Mouse (Mus musculus): ENCODE measurements around the gene Pbld2. TPM values are rescaled to one million over a fixed set of nuclear protein-coding genes. Genes with fewer than 3 reads are reported as not detected.

The Pbld2 gene
- polyA plus RNA-seq (2016; fragmentation: Nextera tagmentation; extraction: Ambion mirVana), result 0.68 and 0.78 TPM in 2 replicates

GRCm38 (mm10) chr10:63023749-63024579, at the start of gene Pbld2, which contains the start of gene Hnrnph3:
TSS of gene Pbld2 (plus strand) at chr10:63024315.
TSS of gene Hnrnph3 (minus strand) at chr10:63024217.
- Histone ChIP-seq H3K27ac (ENCODE audit: poor library complexity, severe bottlenecking) (peak within 1 kb of the TSS; percentile 98), H3K9me3 (replicated peaks) (no peaks in the 10 kb centered on the region), H3K36me3 (no peaks in the 10 kb centered on the region), H3K9ac (peak within 1 kb of the TSS; percentile 98), H3K4me1 (replicated peaks) (peaks cover 19% of the 10 kb centered on the region), H3K4me2 (peak within 1 kb of the TSS; percentile 71), H3K4me3 (peak within 1 kb of the TSS; percentile 77), H3K27me3 (replicated peaks) (no peaks in the 10 kb centered on the region)
- WGBS, result under 1% methylated on average over 66 of the region's 69 CpGs
- peak; percentile 97 for ATAC-seq (ENCODE audit: insufficient number of reproducible peaks, low FRiP score)

GRCm38 (mm10) chr10:62979667-62980038, 44.5 kb upstream of the Pbld2 start:
- Histone ChIP-seq H3K27me3 (replicated peaks) (no peaks in the 10 kb centered on the region), H3K4me1 (replicated peaks) (peaks cover 10% of the 10 kb centered on the region; the same call in 1 of the 2 replicates), H3K4me3 (peak overlapping the region; percentile 78), H3K27ac (ENCODE audit: poor library complexity, severe bottlenecking) (no peak overlapping the region), H3K36me3 (peaks cover 25% of the 10 kb centered on the region), H3K4me2 (peak overlapping the region; percentile 69), H3K9ac (peak overlapping the region; percentile 72; the same call in 1 of the 2 replicates), H3K9me3 (replicated peaks) (no peaks in the 10 kb centered on the region)
- WGBS, result 12% methylated on average over 10 of the region's 10 CpGs
- no peak for ATAC-seq (ENCODE audit: insufficient number of reproducible peaks, low FRiP score)

- H3K9me3 ChIP-seq (replicated peaks), result no peaks in the 10 kb centered on the region
- under 1% methylated on average over 68 of the region's 77 CpGs for WGBS
- peaks cover 10% of the 10 kb centered on the region; the same call in 1 of the 2 replicates for H3K4me1 ChIP-seq (replicated peaks)
- peak within 1 kb of the TSS; percentile 69 for H3K4me2 ChIP-seq
- H3K36me3 ChIP-seq, result peaks cover 31% of the 10 kb centered on the region
- peak; percentile 89 for ATAC-seq (ENCODE audit: insufficient number of reproducible peaks, low FRiP score)
- no peaks in the 10 kb centered on the region for H3K27me3 ChIP-seq (replicated peaks)
- H3K4me3 ChIP-seq, result peak within 1 kb of the TSS; percentile 78
- H3K27ac ChIP-seq (ENCODE audit: poor library complexity, severe bottlenecking), result peak within 1 kb of the TSS; percentile 34; the same call in 1 of the 2 replicates
- H3K9ac ChIP-seq, result peak within 1 kb of the TSS; percentile 72
These were observed 43.8 kb upstream of the Pbld2 start, which contains the start of gene Rufy2 for GRCm38 (mm10) chr10:62980039-62980954. TSS of gene Rufy2 (plus strand) at chr10:62980223.

- 93% methylated on average over 11 of the region's 11 CpGs for WGBS
- H3K36me3 ChIP-seq, result peaks cover 54% of the 10 kb centered on the region
These were observed 40.0 kb upstream of the Pbld2 start for GRCm38 (mm10) chr10:62984072-62984471.

GRCm38 (mm10) chr10:62984495-62984894, 39.6 kb upstream of the Pbld2 start:
- H3K27ac ChIP-seq (ENCODE audit: poor library complexity, severe bottlenecking), result no peak overlapping the region
- no peak overlapping the region for H3K4me3 ChIP-seq
- H3K9me3 ChIP-seq (replicated peaks), result no peaks in the 10 kb centered on the region
- no peaks in the 10 kb centered on the region for H3K27me3 ChIP-seq (replicated peaks)
- H3K4me2 ChIP-seq, result no peak overlapping the region
- no peak for ATAC-seq (ENCODE audit: insufficient number of reproducible peaks, low FRiP score)
- H3K36me3 ChIP-seq, result peaks cover 58% of the 10 kb centered on the region
- H3K4me1 ChIP-seq (replicated peaks), result peaks cover 10% of the 10 kb centered on the region; the same call in 1 of the 2 replicates
- WGBS, result 69% methylated on average over 6 of the region's 6 CpGs
- H3K9ac ChIP-seq, result 0 out of 2 replicates have a peak overlapping the region, but pooled peaks have one; percentile 20

More at GRCm38 (mm10) chr10:62984072-62984471, 40.0 kb upstream of the Pbld2 start:
- Histone ChIP-seq H3K4me2 (no peak overlapping the region), H3K9ac (no peak overlapping the region), H3K9me3 (replicated peaks) (no peaks in the 10 kb centered on the region), H3K4me1 (replicated peaks) (peaks cover 10% of the 10 kb centered on the region; the same call in 1 of the 2 replicates), H3K27me3 (replicated peaks) (no peaks in the 10 kb centered on the region), H3K4me3 (no peak overlapping the region), H3K27ac (ENCODE audit: poor library complexity, severe bottlenecking) (no peak overlapping the region)
- ATAC-seq (ENCODE audit: insufficient number of reproducible peaks, low FRiP score), result no peak

GRCm38 (mm10) chr10:62987341-62987740, 36.8 kb upstream of the Pbld2 start:
- no peaks in the 10 kb centered on the region for H3K9me3 ChIP-seq (replicated peaks)
- H3K27ac ChIP-seq (ENCODE audit: poor library complexity, severe bottlenecking), result no peak overlapping the region
- H3K4me2 ChIP-seq, result no peak overlapping the region
- 27% methylated on average over 3 of the region's 3 CpGs for WGBS
- no peak overlapping the region for H3K4me3 ChIP-seq
- H3K4me1 ChIP-seq (replicated peaks), result 0 out of 2 replicates have a peak, but pooled peaks cover 6% of the 10 kb centered on the region
- ATAC-seq (ENCODE audit: insufficient number of reproducible peaks, low FRiP score), result no peak
- H3K36me3 ChIP-seq, result peaks cover 84% of the 10 kb centered on the region
- no peaks in the 10 kb centered on the region for H3K27me3 ChIP-seq (replicated peaks)
- no peak overlapping the region for H3K9ac ChIP-seq

- peaks cover 87% of the 10 kb centered on the region for H3K36me3 ChIP-seq
- WGBS, result 91% methylated on average over 15 of the region's 15 CpGs
- H3K4me3 ChIP-seq, result no peak overlapping the region
These were observed 33.5 kb upstream of the Pbld2 start for GRCm38 (mm10) chr10:62990636-62991035.

GRCm38 (mm10) chr10:62993991-62994390, 30.1 kb upstream of the Pbld2 start:
- Histone ChIP-seq H3K36me3 (peaks cover 94% of the 10 kb centered on the region), H3K4me3 (no peak overlapping the region)
- 70% methylated on average over 4 of the region's 9 CpGs for WGBS

More at GRCm38 (mm10) chr10:62990636-62991035, 33.5 kb upstream of the Pbld2 start:
- no peak overlapping the region for H3K9ac ChIP-seq
- H3K4me1 ChIP-seq (replicated peaks), result no peaks in the 10 kb centered on the region
- H3K27ac ChIP-seq (ENCODE audit: poor library complexity, severe bottlenecking), result no peak overlapping the region
- H3K9me3 ChIP-seq (replicated peaks), result no peaks in the 10 kb centered on the region
- H3K27me3 ChIP-seq (replicated peaks), result no peaks in the 10 kb centered on the region
- no peak overlapping the region for H3K4me2 ChIP-seq
- ATAC-seq (ENCODE audit: insufficient number of reproducible peaks, low FRiP score), result no peak

GRCm38 (mm10) chr10:63000584-63000983, 23.5 kb upstream of the Pbld2 start:
- H3K4me2 ChIP-seq, result no peak overlapping the region
- no peak overlapping the region for H3K9ac ChIP-seq
- no peaks in the 10 kb centered on the region for H3K4me1 ChIP-seq (replicated peaks)
- WGBS, result 68% methylated on average over 9 of the region's 9 CpGs
- H3K27ac ChIP-seq (ENCODE audit: poor library complexity, severe bottlenecking), result no peak overlapping the region
- H3K27me3 ChIP-seq (replicated peaks), result no peaks in the 10 kb centered on the region
- no peaks in the 10 kb centered on the region for H3K9me3 ChIP-seq (replicated peaks)
- no peak overlapping the region for H3K4me3 ChIP-seq
- ATAC-seq (ENCODE audit: insufficient number of reproducible peaks, low FRiP score), result no peak
- peaks cover 90% of the 10 kb centered on the region for H3K36me3 ChIP-seq

More at GRCm38 (mm10) chr10:62993991-62994390, 30.1 kb upstream of the Pbld2 start:
- Histone ChIP-seq H3K4me1 (replicated peaks) (no peaks in the 10 kb centered on the region), H3K27me3 (replicated peaks) (no peaks in the 10 kb centered on the region), H3K9ac (no peak overlapping the region), H3K9me3 (replicated peaks) (no peaks in the 10 kb centered on the region), H3K4me2 (no peak overlapping the region), H3K27ac (ENCODE audit: poor library complexity, severe bottlenecking) (no peak overlapping the region)
- no peak for ATAC-seq (ENCODE audit: insufficient number of reproducible peaks, low FRiP score)

GRCm38 (mm10) chr10:63003252-63003651, 20.9 kb upstream of the Pbld2 start:
- Histone ChIP-seq H3K4me3 (no peak overlapping the region), H3K36me3 (peaks cover 89% of the 10 kb centered on the region), H3K4me2 (no peak overlapping the region), H3K9ac (no peak overlapping the region), H3K27me3 (replicated peaks) (no peaks in the 10 kb centered on the region), H3K4me1 (replicated peaks) (no peaks in the 10 kb centered on the region), H3K9me3 (replicated peaks) (no peaks in the 10 kb centered on the region), H3K27ac (ENCODE audit: poor library complexity, severe bottlenecking) (no peak overlapping the region)
- 68% methylated on average over 9 of the region's 9 CpGs for WGBS
- no peak for ATAC-seq (ENCODE audit: insufficient number of reproducible peaks, low FRiP score)

Measured in heart, embryonic 12.5 days (tissue).